Mouse (Mus musculus) ES-E14 (cell line): ENCODE results near the gene Nbl1. TPM values are rescaled to one million over a fixed set of nuclear protein-coding genes. Genes with fewer than 3 reads are reported as not detected.

Experiments used
- DNase-seq: peaks from one replicate; pipeline ENCODE4 v3.0.0-alpha.2; 2013; ENCODE audit warnings: low read depth, low spot score
- H3K27ac ChIP-seq: 2 replicates; pipeline ENCODE4 v1.5.1; 2012; ENCODE audit warnings: low read depth, mild to moderate bottlenecking, low read length, moderate library complexity, mixed read lengths; ENCODE audit not compliant: poor library complexity, insufficient read depth, severe bottlenecking
- H3K36me3 ChIP-seq: 2 replicates; pipeline ENCODE4 v1.6.1; 2012; ENCODE audit warnings: mild to moderate bottlenecking, low read length, moderate library complexity, mixed read lengths; ENCODE audit not compliant: control insufficient read depth, poor library complexity, insufficient read depth, severe bottlenecking
- H3K4me1 ChIP-seq, 2 experiments: fragments of 150-350 bp in 1 of 2; sonication (generic) in 1 of 2; 2 replicates each; pipeline ENCODE4 v1.6.1; 2012; ENCODE audit warnings: low read length in 2 of 2, mild to moderate bottlenecking in 1 of 2, mixed read lengths in 1 of 2; ENCODE audit not compliant: control insufficient read depth in 2 of 2, insufficient read depth in 2 of 2, poor library complexity in 1 of 2
- H3K4me3 ChIP-seq, 2 experiments: fragments of 150-350 bp in 1 of 2; sonication (generic) in 1 of 2; 2 replicates each; pipeline ENCODE4 v1.5.1; 2012; ENCODE audit warnings: low read length in 2 of 2, low read depth in 1 of 2, mild to moderate bottlenecking in 1 of 2, mixed read lengths in 1 of 2; ENCODE audit not compliant: insufficient read depth in 1 of 2, poor library complexity in 1 of 2, severe bottlenecking in 1 of 2
- H3K9ac ChIP-seq: 2 replicates; pipeline ENCODE4 v1.6.1; 2012; ENCODE audit warnings: low read depth, mild to moderate bottlenecking, low read length, mixed read lengths; ENCODE audit not compliant: poor library complexity, insufficient read depth, severe bottlenecking
- H3K9me3 ChIP-seq: fragments of 150-350 bp; sonication (generic); 2 replicates; pipeline ENCODE4 v1.6.1; 2012; ENCODE audit warnings: low read depth, mild to moderate bottlenecking, low read length; ENCODE audit not compliant: control insufficient read depth, insufficient read depth
- CHD2 ChIP-seq: IDR thresholded peaks from 2 replicates; pipeline ENCODE4 v1.6.1; 2014; ENCODE audit warnings: mild to moderate bottlenecking, low read depth, low read length, inconsistent platforms
- HCFC1 ChIP-seq: IDR thresholded peaks from 2 replicates; pipeline ENCODE4 v1.6.1; 2012; ENCODE audit warnings: low read length, inconsistent platforms, borderline replicate concordance; ENCODE audit not compliant: insufficient read depth
- MAFK ChIP-seq: IDR thresholded peaks from 2 replicates; pipeline ENCODE4 v1.6.1; 2014; ENCODE audit warnings: mild to moderate bottlenecking, low read depth, low read length, inconsistent platforms; ENCODE audit not compliant: insufficient read depth
- ZC3H11A ChIP-seq: IDR thresholded peaks from 2 replicates; pipeline ENCODE4 v1.6.1; 2012; ENCODE audit warnings: low read depth, mild to moderate bottlenecking, inconsistent platforms, low read length, borderline replicate concordance
- ZNF384 ChIP-seq: IDR thresholded peaks from 2 replicates; pipeline ENCODE4 v1.6.1; 2012; ENCODE audit warnings: low read depth, low read length, inconsistent platforms
- in situ Hi-C, 2 experiments: fragments of 600-800 bp; cut with MboI; formaldehyde crosslinking; loops; one replicate each; pipeline ENCODE4 v1.15.1; 2025; ENCODE audit warnings: low sequenced_read_pairs in 2 of 2, inconsistent platforms in 1 of 2; ENCODE audit not compliant: unreplicated experiment in 2 of 2
- total RNA-seq: library from RNA; depleted of rRNA; stranded (reverse); fragments of 300-350 nt; gene quantifications from 2 replicates; pipeline ENCODE4 v1.2.3, GENCODE M21; 2012

The Nbl1 gene
- total RNA-seq, 1 experiment: 12.5 TPM

DNA sequence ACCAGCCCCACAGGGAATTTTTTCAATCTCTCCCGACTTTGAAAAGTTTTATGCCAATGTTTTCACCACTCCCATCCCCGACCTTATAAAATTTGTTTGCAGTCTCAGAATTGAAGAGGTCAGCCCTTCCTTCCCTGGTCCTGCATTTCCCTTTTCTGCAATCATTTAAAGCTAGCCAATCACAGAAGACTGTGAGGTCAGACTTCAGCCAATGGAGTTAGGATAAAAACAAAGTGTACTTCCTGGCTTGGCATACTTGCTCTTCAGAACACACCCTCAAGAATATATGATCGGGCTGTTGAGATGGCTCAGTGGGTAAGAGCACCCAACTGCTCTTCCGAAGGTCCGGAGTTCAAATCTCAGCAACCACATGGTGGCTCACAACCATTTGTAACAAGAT, 40.3 kb upstream of the Nbl1 start:
- H3K9me3 ChIP-seq: no peaks in the 10 kb centered on the region
- H3K9ac ChIP-seq: no peak overlapping the region
- in situ Hi-C loops: no loop called here
- H3K27ac ChIP-seq: no peak overlapping the region
- TF ChIP-seq ZNF384: no peak
- TF ChIP-seq CHD2: no peak
- H3K4me3 ChIP-seq: no peak overlapping the region
- H3K4me1 ChIP-seq: peaks cover 0 to 7% of the 10 kb centered on the region in 2 experiments; a peak in 3 of 4 replicates
- no peak for DNase-seq
- H3K36me3 ChIP-seq: no peaks in the 10 kb centered on the region

DNA sequence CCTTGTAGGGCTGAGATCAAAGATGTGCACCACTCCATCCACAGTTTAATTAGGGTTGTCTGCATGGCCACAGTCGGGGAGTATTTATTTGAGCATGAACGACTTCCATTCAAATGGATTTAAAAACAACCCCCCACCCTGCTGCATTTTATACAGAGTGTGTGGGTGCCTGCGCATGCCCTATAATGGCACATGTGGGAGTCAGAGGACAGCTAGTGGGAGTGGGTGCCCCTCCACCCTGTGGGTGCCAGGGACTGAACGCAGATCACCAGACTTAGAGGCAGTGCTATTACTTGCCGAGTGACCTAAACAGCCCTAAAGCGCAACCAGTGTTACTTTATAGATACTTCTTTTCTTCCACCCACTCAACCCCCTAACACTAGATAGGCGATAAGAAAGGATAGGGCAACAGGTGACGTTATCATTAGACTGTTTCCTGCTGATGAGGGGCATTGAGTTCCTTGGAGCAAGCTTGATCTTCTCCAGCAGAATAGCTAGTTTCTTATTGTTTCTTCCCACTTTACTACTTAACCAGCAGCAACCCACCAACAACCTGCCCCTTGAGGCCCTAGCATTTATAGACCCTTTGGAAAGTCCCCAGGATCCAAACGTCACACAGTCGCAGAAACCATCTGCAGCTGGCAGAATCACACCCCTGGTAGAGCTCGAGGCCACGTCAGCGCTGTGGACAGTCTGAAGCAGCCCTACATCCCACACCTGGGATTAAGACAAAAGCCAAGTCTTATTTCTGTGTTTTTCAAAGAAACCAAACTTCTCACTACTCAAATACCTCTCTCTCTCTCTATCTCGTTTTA, 39.3 kb upstream of the Nbl1 start:
- peaks cover 0 to 7% of the 10 kb centered on the region in 2 experiments; a peak in 3 of 4 replicates for H3K4me1 ChIP-seq
- no peak for DNase-seq
- H3K9me3 ChIP-seq: no peaks in the 10 kb centered on the region
- TF ChIP-seq ZNF384 (no peak), CHD2 (no peak), ZC3H11A (no peak), HCFC1 (no peak), MAFK (no peak)
- in situ Hi-C loops: no loop called here
- H3K9ac ChIP-seq: no peak overlapping the region
- no peak overlapping the region for H3K4me3 ChIP-seq
- no peak overlapping the region for H3K27ac ChIP-seq
- no peaks in the 10 kb centered on the region for H3K36me3 ChIP-seq

DNA sequence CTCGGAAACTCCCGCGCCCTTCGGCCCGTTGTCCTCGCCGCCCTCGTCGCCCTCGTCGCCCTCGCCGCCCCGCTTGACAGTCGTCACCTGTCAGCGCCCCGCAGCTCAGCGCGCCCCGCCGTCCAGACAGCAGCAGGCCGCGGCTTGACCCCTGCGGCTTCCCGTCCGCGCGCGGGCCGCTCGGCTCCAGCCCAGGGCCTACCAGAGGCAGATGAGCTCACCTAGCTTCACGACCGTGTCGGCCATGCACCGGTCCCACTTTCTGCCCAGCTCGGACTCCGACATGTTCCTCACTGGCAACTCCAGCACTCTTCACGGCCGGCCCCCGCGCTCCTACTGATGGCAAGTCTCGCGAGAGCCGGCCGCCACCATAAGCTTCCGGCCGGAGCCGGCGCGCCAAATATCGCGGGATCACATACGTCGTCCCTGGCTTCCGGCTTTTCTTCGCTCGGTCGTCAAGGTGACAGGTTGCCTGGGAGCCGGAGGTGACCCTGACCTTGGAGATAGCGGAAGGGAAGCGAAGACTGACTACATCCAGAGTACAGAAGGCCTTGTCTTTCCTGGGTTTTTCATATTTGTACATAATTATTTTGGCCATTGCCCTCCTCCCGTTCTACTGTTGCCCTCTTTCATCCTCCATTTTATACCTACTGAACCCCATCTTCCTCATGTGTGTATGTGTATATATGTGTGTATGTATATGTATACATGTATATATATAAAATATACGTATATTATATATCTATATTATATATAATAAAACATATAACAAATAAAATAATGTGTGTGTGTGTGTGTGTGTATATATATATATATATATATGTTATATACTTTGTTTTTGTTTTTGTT, 38.1 kb upstream of the Nbl1 start, which contains the start of gene Minos1:
Gene Minos1 (minus strand): TSS at position 413 of the 849 bp plus-strand sequence.
- Histone ChIP-seq H3K27ac (peak within 1 kb of the TSS; percentile 52; the same call in 1 of the 2 replicates), H3K9me3 (no peaks in the 10 kb centered on the region), H3K4me1 (peaks cover 0 to 5% of the 10 kb centered on the region in 2 experiments; a peak in 3 of 4 replicates), H3K36me3 (no peaks in the 10 kb centered on the region), H3K9ac (peak within 1 kb of the TSS; percentile 94), H3K4me3 (peak within 1 kb of the TSS; percentile 67 to 89)
- DNase-seq: peak; percentile 98
- in situ Hi-C loops: no loop called here
- TF ChIP-seq ZC3H11A: no peak
- 0 out of 2 replicates have a peak, but pooled peaks have one; percentile 62 for TF ChIP-seq HCFC1
- TF ChIP-seq ZNF384: no peak
- TF ChIP-seq CHD2: peak; percentile 100
- TF ChIP-seq MAFK: no peak

DNA sequence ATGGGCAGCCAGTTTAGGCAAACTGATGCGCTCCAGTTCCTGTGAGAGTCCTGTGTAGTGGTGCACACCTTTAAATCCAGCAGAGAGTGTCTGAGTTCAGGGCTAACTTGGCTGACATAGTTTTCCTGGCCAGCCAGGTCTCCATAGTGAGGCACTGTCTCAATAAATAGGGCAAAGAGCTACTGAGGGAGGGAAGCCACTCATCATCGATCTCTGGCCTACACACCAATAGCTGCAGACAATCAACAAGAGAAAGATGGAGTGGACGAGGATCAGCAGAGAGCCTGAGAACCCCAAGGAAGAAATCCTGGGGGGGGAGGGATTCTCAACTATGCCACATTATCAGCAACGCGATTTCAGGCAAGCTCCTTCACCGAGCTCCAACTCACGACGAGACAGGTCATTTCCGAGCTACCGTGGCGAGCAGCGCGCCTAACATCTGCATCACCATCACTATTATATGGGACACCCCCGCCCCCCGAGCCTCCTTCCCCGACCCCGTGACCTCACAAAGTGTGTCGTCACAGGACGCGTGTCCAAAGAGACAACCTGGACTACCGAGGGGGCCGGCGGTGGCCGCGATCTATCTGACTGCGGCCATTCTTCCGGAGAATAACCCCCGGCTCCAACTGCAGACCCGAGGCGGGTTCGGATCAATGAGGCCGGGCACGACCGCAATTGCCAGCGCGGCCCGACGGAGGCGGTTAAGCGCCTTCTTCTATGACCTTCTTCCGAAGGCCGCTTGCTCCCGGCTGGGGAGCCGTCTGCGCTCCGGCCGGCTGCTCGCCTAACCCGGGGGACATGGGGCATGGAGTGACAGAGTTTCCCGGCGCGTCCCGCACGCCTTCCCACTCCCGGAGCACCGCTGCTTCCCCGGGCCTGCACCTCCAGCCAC, 37.3 kb upstream of the Nbl1 start:
- Histone ChIP-seq H3K27ac (peak overlapping the region; percentile 52; the same call in 1 of the 2 replicates), H3K4me1 (peaks cover 0 to 5% of the 10 kb centered on the region in 2 experiments; a peak in 3 of 4 replicates), H3K9ac (peak overlapping the region; percentile 94), H3K9me3 (no peaks in the 10 kb centered on the region), H3K36me3 (no peaks in the 10 kb centered on the region), H3K4me3 (peak overlapping the region; percentile 67 to 89)
- DNase-seq: no peak
- in situ Hi-C loops: no loop called here
- TF ChIP-seq ZC3H11A (no peak), ZNF384 (no peak), CHD2 (no peak), HCFC1 (no peak), MAFK (no peak)
